Mouse (Mus musculus) hindbrain, postnatal 0 days (tissue): Measurements from ENCODE around the gene Sirt7. TPM values are rescaled to one million over a fixed set of nuclear protein-coding genes. Genes with fewer than 3 reads are reported as not detected.

ENCODE experiments used
- ATAC-seq: fragments of 200-750 bp; cut with Nextera tagmentation; 2 replicates; pipeline ENCODE4 v1.8.0; 2017; ENCODE audit warnings: mild to moderate bottlenecking, moderate TSS enrichment, moderate library complexity
- DNase-seq: peaks from one replicate; pipeline ENCODE4 v3.0.0-alpha.2; 2015; ENCODE audit warnings: low spot score
- H3K27ac ChIP-seq: fragments of 300-500 bp; sonication (generic); 2 replicates; pipeline ENCODE4 v1.5.1; 2014; ENCODE audit warnings: mild to moderate bottlenecking
- H3K27me3 ChIP-seq: fragments of 300-500 bp; sonication (generic); 2 replicates; pipeline ENCODE4 v1.6.1; 2014; ENCODE audit warnings: low read length, mixed read lengths; ENCODE audit not compliant: insufficient read depth
- H3K36me3 ChIP-seq: fragments of 300-500 bp; sonication (generic); 2 replicates; pipeline ENCODE4 v1.6.1; 2014; ENCODE audit warnings: low read length, mixed read lengths; ENCODE audit not compliant: insufficient read depth
- H3K4me1 ChIP-seq: fragments of 300-500 bp; sonication (generic); 2 replicates; pipeline ENCODE4 v1.6.1; 2014; ENCODE audit warnings: antibody characterized with exemption, low read length, mixed read lengths; ENCODE audit not compliant: insufficient read depth
- H3K4me2 ChIP-seq: fragments of 300-500 bp; sonication (generic); 2 replicates; pipeline ENCODE4 v1.6.1; 2014; ENCODE audit warnings: low read depth, mild to moderate bottlenecking, low read length, moderate library complexity, mixed read lengths
- H3K4me3 ChIP-seq: fragments of 300-500 bp; sonication (generic); 2 replicates; pipeline ENCODE4 v1.5.1; 2014; ENCODE audit warnings: low read length
- H3K9ac ChIP-seq: fragments of 300-500 bp; sonication (generic); replicated peaks from 2 replicates; pipeline ENCODE4 v1.6.1; 2014; ENCODE audit warnings: mild to moderate bottlenecking, low read length, moderate library complexity, mixed read lengths
- H3K9me3 ChIP-seq: fragments of 300-500 bp; sonication (generic); 2 replicates; pipeline ENCODE4 v1.6.1; 2016; ENCODE audit warnings: low read length, mixed read lengths
- CTCF ChIP-seq: IDR thresholded peaks from 2 replicates; pipeline ENCODE4 v1.5.1; 2016; ENCODE audit warnings: antibody characterized with exemption, control low read depth, low read depth
- WGBS: fragments of 180-500 bp; shearing (Covaris S2); extraction: QIAGEN DNeasy Blood & Tissue Kit; methylation state at CpG from one replicate; pipeline ENCODE4 v1.1.7; 2014; 5-methylcytosine and 5-hydroxymethylcytosine counted together
- polyA plus RNA-seq: library from polyadenylated mRNA; unstranded; fragments of >200 nt; fragmentation: Nextera tagmentation; extraction: Ambion mirVana; gene quantifications from 2 replicates; pipeline ENCODE4 v1.2.1, GENCODE M21; 2015
- total RNA-seq: library from RNA; depleted of rRNA; stranded (reverse); fragments of >200 nt; gene quantifications from 2 replicates; pipeline ENCODE4 v1.2.3, GENCODE M21; 2014

The Sirt7 gene
- total and polyA plus RNA-seq, 2 experiments from 2014 or later = 32.3 to 32.8 TPM

DNA sequence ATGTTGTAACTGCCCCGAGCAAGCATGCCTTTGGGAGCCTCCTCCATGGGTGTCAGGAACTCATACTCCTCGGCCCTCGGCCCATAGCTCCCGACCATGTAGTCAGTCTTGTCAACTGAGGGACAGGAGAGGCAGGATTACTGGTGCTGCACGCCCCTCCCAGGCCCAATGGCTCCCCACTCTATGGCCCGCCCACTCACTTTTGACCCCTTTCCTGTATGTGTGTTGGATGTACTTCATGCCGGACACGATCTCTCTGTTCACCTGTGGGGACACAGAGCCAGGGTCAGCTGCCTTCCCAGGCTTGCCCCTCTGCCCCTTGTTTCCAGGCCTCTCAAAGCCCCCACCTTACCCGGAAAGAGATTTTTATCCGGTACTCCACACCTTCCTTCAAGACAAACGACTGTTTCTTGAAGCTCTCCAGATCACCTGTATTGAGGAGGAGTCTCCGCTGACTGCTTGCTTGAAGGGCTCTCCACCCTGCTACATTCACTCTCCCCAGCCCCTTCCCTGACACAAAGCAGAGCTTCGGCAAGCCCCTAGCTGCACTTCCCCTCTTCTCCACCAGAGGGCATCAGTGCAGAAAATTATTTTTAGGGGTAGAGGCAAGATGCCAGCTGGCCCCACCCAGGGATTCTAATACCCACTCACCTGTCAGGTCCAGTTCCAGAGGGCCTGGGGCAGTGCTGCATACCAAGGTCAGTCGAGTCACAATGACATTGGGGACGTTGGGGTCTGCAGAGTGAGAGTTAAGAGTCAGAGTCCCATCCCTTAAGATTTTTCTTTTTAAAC lies 45.5 kb downstream of the Sirt7 start:
- peak; percentile 94 for TF ChIP-seq CTCF
- Histone ChIP-seq H3K27ac (peak overlapping the region; percentile 97; the same call in 1 of the 2 replicates), H3K9me3 (no peaks in the 10 kb centered on the region), H3K4me1 (peaks cover 15% of the 10 kb centered on the region), H3K4me2 (peak overlapping the region; percentile 99), H3K36me3 (peaks cover 24% of the 10 kb centered on the region), H3K4me3 (peak overlapping the region; percentile 89), H3K9ac (peak overlapping the region; percentile 28; the same call in 1 of the 2 replicates), H3K27me3 (no peaks in the 10 kb centered on the region)
- ATAC-seq (no peak), DNase-seq (peak; percentile 79)
- 65% methylated on average over 15 of the region's 15 CpGs for WGBS

DNA sequence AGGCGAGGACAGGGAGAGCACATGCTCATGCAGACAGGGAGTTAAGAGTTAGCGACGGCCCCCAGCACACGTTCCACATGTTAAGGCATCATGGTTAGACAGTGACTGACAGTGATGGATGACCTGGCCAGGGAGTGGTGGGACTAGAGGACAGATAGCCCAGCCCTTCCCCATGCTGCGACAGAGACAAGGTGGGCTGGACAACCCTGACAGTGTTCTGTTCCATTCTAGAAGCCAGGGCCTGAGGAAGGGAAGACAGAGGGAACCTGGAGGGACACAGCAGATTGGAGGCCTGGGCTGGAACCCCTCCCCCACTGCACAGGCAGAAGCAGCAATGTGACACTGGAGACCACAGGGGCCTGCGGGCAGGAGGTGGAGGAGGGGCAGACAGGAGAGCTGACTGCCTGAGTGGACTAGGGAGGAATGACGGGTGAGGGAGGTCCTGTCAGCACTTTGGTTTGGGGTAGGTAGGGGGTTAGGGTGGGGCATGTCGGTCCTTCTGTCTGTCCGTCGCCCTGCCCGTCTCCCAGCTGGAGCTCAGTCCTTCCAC lies 46.3 kb downstream of the Sirt7 start:
- Histone ChIP-seq H3K4me3 (no peak overlapping the region), H3K4me1 (peaks cover 18% of the 10 kb centered on the region), H3K36me3 (peaks cover 24% of the 10 kb centered on the region), H3K4me2 (no peak overlapping the region), H3K9me3 (no peaks in the 10 kb centered on the region), H3K27ac (no peak overlapping the region), H3K9ac (no peak overlapping the region), H3K27me3 (no peaks in the 10 kb centered on the region)
- 79% methylated on average over 11 of the region's 11 CpGs for WGBS
- ATAC-seq (no peak), DNase-seq (no peak)
- no peak for TF ChIP-seq CTCF

DNA sequence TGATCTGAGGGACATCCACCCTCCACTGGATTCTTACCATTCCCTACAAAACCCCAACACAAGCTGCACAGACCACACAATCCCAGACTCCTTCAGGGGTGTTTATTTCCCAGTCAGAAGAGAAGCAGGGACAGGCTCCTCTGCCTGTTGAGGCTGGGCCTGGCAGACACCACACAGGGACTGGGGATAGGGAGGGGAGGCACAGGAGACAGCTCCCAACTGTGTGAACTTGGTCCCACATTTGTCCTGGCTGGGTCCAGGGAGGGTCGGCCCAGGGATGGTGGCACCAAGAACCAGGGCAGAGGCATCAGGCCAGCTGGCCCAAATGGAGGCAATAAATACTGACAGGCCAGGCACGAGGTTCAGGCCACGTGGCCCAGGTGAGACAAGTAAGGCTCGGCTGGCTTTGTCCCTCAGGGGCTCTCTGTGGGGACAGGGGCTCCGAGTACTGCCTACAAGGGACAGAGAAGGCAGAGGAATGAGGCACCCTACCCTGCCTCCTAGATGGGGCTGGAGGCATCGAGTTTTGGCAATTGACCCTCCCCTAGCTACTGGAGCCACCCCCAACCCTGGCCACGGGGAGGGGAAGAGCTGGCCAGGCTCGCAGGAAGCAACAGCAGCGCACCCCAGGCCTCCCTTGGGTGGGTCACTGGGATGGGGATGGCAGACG lies 46.9 kb downstream of the Sirt7 start:
- Histone ChIP-seq H3K27me3 (no peaks in the 10 kb centered on the region), H3K9ac (no peak overlapping the region), H3K4me1 (peaks cover 18% of the 10 kb centered on the region), H3K27ac (no peak overlapping the region), H3K4me3 (no peak overlapping the region), H3K4me2 (no peak overlapping the region), H3K9me3 (no peaks in the 10 kb centered on the region), H3K36me3 (peaks cover 24% of the 10 kb centered on the region)
- WGBS = 86% methylated on average over 10 of the region's 10 CpGs
- no peak for TF ChIP-seq CTCF
- DNase-seq (no peak), ATAC-seq (no peak)

DNA sequence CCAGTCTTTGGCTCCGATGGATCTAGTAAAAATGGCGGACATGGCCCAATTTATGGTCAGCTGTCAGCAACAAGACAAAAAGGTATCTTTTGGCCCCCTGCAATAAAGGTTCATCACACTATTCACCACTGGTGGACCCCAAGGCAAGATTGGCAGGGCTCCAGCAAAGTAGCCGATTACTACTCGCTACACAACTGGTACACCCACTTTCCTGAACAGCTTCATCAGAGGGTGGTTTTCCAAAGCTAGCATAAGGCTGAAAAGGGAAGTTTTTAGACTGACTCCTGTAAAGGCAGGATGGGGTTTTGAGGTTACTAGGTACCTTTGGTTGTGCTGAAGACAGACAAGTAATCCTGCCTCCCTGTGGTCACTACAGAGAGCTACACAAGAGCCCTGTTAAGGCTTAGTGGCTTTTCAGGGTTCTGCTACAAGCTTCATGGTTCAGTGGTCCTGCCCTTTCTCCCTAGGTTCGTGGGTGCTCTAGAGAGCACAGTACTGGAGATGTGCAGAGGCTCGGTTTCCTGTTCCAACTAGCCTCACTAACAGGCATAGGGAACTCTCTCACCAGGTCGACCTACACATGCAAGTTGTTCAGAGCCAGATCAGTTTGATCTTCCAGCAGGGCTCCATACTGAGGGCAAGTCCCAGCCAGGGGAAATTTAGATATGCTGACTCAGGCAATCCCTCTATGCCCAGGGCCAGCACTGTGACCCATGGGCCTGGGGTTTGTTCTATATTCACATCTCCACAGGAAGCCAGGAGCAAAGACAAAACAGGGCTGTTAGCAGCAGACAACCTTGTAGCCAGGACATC lies 47.6 kb downstream of the Sirt7 start:
- 78% methylated on average over 7 of the region's 7 CpGs for WGBS
- peak; percentile 68 for TF ChIP-seq CTCF
- no peaks in the 10 kb centered on the region for H3K27me3 ChIP-seq
- peaks cover 24% of the 10 kb centered on the region for H3K36me3 ChIP-seq
- H3K4me2 ChIP-seq = no peak overlapping the region
- no peak overlapping the region for H3K9ac ChIP-seq
- H3K27ac ChIP-seq = no peak overlapping the region
- no peak overlapping the region for H3K4me3 ChIP-seq
- peaks cover 18% of the 10 kb centered on the region for H3K4me1 ChIP-seq
- ATAC-seq = no peak
- DNase-seq = peak; percentile 63
- H3K9me3 ChIP-seq = no peaks in the 10 kb centered on the region

DNA sequence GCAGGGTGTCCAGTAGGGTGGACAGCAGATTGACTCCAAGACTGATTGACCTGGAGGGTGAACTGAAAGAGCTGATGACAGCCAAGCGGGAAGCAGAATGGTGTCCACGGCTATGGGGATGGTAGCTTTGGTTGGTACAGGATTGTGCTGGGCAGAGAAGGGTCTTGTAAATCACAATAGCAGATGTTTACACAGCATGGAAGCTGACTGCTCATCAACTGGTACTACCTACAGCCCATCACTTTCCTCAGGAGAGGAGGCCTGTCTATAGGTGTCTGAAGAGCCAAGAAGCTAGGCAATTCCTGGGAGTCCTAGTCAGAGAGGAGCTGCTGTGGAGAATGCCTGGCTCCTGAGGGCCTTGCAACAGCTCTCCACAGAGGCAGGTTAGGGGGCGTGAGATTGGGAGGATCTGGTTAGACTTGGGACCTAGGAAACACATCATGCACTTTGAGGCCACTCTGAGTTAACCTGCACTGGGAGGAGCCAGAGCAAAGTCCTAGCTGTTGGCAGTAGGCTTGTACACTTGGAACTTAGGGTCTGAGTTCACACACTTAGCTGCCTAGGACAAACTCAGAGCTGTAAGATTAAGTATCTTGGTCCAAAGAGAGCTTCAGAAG lies 48.6 kb downstream of the Sirt7 start:
- Histone ChIP-seq H3K9ac (no peak overlapping the region), H3K36me3 (peaks cover 24% of the 10 kb centered on the region), H3K27me3 (no peaks in the 10 kb centered on the region), H3K27ac (no peak overlapping the region), H3K9me3 (no peaks in the 10 kb centered on the region), H3K4me2 (no peak overlapping the region), H3K4me3 (no peak overlapping the region), H3K4me1 (peaks cover 16% of the 10 kb centered on the region)
- 93% methylated on average over 3 of the region's 3 CpGs for WGBS
- DNase-seq (no peak), ATAC-seq (no peak)
- no peak for TF ChIP-seq CTCF

DNA sequence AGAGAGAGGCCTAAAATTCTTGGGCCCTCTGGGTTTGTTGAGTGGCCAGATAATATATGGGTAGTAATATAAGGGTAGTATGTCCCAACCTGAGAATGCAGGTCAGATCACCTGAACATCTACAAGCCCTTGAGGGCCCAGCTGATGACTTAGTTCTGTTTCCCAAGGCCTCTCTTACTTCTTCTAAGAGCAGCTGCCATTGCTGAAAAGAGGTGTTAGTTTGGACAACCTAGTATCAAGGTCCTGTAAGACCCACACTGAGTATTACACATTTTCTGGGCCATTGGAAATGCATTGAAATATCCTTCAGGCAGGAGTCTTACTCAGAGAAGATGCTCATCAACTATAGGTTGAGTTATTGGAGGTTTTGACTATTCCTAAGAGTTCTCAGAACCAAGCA lies 49.1 kb downstream of the Sirt7 start:
- Histone ChIP-seq H3K27me3 (no peaks in the 10 kb centered on the region), H3K27ac (no peak overlapping the region), H3K4me1 (peaks cover 20% of the 10 kb centered on the region), H3K4me2 (no peak overlapping the region), H3K9ac (no peak overlapping the region), H3K36me3 (peaks cover 27% of the 10 kb centered on the region), H3K4me3 (no peak overlapping the region), H3K9me3 (no peaks in the 10 kb centered on the region)
- no peak for TF ChIP-seq CTCF
- no peak for DNase-seq
- ATAC-seq = no peak
